Mouse (Mus musculus): Measurements from ENCODE around the gene Gm7697.
"Not testable (repeated sequence)": the region's sequence is repeated elsewhere in the genome, so short reads cannot be mapped to it uniquely, and the experiment has no call there.

Gene Gm7697

DNA sequence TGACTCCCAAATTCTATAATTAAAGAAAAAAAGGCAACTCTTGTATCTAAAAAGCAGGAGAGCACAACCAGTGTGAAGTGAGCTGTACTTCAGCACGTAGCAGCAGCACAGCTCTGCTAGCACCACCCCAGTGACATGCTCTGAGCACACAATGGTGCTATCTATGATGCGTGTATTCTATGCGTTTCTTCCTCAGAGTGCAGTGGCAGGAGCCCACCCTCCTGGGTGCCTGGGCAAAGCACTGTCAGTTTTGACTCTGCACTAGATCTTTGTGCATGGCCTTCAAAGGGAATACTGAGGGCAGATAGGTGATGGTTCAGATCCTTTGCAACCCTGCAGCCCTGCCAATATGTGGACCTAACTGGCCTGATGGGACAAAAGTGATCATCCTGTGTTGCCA lies at the start of gene Gm7697:
TSS of gene Gm7697 (minus strand) at position 101 of the 400 bp plus-strand sequence.
- DNase-seq: not testable (repeated sequence)

DNA sequence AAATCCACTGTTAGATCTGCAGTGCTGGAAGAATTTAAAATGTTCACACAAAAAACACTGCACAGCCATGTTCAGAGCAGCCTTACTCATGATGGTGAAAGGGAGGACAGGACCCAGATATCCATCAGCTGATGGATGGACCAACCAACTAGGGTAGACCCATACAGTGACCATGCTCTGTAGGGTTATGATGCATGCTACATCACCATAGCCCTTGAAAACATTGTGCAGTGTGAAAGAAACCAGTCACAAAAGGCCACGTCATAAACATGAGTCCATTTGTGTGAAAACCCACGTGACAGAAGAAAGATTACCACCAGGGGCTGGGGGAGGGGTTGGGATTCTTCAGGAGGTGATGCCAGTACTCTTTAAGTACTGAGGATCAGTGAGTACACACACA lies 28.5 kb upstream of the Gm7697 start:
- not testable (repeated sequence) for DNase-seq

- peak; percentile 59 to 68 for DNase-seq
These were observed 26.8 kb upstream of the Gm7697 start for GRCm38 (mm10) chr8:69549556-69549955.

DNA sequence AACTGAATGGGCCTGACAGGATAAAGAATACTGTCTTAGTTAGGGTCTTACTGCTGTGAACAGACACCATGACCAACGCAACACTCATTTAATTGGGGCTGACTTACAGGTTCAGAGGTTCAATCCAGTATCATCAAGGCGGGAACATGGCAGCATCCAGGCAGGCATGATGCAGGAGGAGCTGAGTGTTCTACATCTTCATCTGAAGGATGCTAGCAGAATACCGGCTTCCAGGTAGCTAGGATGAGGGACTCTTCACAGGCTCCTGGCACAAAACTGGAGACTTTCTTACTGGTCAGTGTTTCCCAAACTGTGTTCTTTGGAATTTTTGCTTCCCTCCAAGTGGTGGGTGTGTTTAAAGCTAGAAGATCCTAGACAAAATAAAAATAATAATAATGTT lies 25.3 kb upstream of the Gm7697 start:
- not testable (repeated sequence) for DNase-seq

- DNase-seq: not testable (repeated sequence)
These were observed 24.4 kb upstream of the Gm7697 start for GRCm38 (mm10) chr8:69547208-69547607.

DNA sequence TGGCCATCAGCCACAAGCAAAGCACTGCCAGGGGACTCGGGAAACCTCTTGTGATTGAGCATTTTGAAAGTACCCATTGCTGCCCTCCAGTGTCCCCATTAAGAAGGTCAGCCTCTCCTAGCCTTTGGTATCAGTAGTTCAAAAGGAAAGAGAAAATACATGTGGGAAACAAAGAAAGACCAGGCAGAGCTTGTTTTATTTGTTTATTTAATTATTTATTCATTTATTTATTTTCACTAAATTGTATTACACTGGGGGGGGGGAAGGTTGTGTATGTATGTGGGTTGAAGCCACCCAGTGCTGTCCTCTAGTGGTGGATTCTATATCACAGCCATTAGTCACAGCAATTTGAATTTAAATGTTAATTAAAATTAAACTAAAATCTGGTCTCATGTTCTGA lies 22.2 kb upstream of the Gm7697 start:
- DNase-seq: peak in 1 of 2 experiments; percentile 31

- DNase-seq: peak in 1 of 2 experiments; percentile 37
These were observed 21.7 kb upstream of the Gm7697 start for GRCm38 (mm10) chr8:69544511-69544910.

DNA sequence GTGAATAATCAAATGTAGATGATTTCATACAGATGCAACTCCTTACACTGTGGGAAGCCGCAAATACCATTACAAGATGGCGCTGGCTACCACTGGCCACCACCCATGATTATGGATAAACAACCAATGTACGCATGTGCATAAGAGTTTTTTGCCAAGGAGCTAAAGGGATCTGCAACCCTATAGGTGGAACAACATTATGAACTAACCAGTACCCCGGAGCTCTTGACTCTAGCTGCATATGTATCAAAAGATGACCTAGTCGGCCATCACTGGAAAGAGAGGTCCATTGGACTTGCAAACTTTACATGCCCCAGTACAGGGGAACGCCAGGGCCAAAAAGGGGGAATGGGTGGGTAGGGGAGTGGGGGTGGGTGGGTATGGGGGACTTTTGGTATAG lies 21.2 kb upstream of the Gm7697 start:
- DNase-seq: not testable (repeated sequence)

DNA sequence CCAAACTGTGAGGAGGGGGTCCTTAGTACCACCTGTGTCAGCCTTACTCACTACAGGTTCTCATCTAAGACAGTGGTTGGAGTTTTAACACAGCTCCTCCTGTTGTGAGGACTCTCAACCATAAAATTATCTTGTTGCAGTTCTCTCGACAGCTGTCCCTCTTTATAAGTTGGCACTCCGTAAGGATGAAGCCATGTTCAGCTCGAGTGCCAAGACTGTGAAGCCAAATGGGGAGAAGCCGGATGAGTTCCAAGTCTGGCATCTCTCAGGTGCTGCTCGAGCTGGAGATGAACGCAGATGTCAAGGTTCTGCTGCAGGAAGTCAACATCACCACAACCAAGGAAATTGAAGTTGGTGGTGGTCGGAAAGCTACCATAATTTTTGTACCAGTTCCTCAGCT lies 18.0 kb upstream of the Gm7697 start:
- DNase-seq: peak; percentile 56 to 65

GRCm38 (mm10) chr8:69540331-69540730 lies 17.6 kb upstream of the Gm7697 start:
- not testable (repeated sequence) for DNase-seq

DNA sequence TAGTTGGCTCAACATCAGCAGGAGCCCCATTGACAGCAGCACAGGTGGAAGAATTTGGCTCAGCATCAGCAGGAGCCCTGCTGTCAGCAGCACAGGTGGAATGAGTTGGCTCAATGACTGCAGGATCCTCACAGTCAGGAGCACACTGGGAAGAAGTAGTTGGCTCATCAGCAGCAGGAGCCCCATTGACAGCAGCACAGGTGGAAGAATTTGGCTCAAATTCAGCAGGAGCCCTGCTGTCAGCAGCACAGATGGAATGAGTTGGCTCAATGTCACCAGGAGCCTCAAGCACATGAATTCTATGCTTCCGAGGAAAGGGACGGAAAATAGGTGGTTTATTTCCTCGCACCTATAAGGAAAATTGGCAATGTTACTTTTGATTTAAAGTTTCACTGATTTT lies 47.8 kb downstream of the Gm7697 start:
- peak; percentile 57 to 69 for DNase-seq

- DNase-seq: not testable (repeated sequence)
These were observed 69.3 kb downstream of the Gm7697 start, which contains the start of gene Gm9495 for GRCm38 (mm10) chr8:69453465-69453864. Gene Gm9495 (minus strand): TSS chr8:69453565.

All from cerebellum, adult 18-20 months (tissue).